Mouse (Mus musculus) retina, embryonic 14.5 days (tissue): ENCODE data around the gene Usp20.

Source experiments
- DNase-seq: peaks from one replicate; pipeline ENCODE4 v3.0.0-alpha.2; 2015; ENCODE audit warnings: low spot score

The Usp20 gene

DNA sequence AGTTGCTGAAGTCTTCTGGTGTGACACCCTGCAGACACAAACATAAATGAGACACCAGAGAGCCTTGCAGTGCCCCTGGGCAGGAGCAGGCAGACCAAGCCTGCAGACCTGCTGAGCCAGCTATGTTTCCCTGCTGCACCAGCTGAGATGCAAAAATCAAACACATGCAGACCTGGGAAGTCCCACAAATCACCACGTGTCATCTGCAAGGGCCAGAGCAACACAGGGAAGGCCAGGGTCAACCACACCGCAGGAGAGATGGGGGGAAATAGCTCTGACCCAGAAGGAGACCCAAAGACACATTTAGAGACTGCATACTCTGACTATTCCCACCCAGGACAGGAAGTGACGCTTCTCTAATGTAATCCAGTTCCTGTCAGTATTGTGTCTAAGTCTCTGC is 58.4 kb downstream of the Usp20 start:
- DNase-seq, result no peak

DNA sequence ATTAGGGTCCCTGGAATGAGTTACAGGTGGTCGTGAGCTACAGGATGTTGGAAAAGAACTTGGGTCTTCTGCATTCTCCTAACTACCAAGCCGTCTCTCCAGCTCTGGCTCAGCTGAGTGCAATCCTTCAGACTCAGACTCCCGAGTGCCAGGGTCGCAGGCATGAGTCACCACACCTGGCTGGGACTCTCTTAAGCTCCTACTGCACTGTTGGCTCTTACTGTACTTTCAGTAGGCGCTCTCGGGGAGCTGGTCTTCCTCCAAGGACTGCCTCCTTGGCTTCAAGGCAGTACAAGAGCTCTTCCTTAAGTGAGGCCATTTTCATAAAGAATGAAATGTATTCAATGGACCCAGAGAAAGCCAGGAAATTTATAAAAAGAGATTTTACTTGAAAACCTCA is 59.3 kb downstream of the Usp20 start:
- no peak for DNase-seq

DNA sequence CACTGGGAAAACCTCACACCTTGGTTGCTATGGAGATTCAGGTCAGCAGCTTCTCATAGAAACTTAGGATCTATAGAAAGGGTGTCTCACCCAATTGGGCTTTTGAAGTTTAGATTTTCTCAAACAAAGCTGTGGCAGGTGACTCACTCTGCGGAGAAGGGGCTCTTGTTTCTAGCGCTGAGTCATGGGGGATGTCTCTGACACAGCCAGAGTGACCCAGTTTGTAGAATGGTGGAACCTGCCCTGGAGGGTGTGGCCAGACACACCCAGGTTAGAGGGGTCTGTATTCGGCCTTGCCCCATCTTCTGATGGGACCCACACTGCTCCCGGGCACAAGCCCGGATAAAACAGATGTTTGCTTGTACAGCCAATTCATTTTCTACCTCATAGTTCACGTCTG is 60.8 kb downstream of the Usp20 start:
- no peak for DNase-seq

DNA sequence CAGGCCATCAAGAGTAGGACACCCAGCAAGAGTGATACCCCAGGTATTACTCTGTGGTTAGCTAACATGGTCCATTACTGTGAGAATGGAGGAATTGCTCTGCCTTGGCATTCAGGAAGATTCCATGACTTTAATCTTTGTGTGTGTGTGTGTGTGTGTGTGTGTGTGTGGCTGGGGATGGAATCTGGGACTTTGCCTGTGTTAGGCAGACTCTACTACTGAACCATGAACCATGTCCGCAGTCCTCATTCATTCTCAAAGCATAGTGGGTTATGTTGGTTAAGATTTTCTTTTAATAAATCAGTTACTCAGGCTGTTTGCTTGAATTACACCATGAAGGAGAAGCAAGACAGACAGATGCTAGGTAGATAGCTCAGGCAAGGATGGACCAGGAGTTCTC is 61.8 kb downstream of the Usp20 start:
- DNase-seq, result no peak

DNA sequence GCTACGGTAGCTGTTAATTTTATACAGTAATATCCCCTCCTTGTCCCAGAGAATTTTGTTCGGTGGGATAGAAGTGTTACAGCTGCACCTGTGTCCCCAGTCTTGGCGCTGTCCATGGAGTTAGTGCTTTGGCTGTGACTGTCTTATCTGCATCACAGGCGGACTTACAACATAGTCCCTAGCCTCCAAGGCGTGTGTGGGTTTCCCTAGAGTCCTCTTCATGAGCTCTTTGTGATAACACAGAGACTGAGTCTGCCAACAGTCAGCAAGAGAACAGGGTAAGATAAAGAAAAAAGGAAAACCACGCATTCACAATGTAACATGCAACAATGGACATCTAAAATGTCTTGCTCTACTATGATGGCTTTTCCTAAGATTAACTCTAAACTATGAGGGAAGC is 66.0 kb downstream of the Usp20 start:
- DNase-seq, result no peak

DNA sequence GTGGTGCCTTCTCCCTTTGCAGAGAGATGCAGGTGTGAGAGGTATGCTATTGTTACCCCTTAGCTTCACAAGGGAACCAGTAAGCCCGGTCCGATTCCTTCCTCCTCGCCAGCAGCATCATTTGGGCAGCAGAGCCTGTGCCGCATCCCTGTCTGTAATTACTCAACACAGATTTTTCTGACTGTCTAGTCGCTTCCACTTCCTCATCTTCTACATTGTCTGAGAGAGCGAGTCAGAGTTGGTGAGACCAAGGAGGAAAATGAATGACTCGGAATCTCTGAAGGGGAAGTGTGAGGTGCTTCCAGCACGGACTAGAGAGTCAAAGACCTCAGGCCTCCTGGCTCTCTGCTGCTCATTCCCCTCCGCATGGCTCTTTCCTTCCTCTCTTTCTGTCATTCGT is 70.4 kb downstream of the Usp20 start:
- no peak for DNase-seq

DNA sequence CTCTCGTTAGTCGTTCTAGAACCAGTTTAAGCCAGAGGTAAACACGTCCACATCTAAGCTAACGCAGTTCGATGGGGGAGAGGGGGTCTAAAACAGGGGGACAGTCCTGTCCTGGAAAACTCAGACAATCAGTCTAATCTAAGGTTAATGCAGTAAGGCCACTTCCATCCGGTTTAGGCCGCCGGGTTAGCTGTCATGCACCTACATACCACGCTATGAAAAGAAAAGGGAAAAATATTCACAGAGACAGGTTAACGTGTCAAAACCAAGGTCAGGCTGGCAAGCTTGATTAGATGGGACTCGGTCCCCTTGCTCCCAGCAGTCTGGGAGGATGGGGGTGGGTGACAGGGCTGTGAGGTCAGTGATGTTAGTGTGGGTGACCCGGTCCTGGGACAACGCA is 71.3 kb downstream of the Usp20 start:
- DNase-seq, result no peak

DNA sequence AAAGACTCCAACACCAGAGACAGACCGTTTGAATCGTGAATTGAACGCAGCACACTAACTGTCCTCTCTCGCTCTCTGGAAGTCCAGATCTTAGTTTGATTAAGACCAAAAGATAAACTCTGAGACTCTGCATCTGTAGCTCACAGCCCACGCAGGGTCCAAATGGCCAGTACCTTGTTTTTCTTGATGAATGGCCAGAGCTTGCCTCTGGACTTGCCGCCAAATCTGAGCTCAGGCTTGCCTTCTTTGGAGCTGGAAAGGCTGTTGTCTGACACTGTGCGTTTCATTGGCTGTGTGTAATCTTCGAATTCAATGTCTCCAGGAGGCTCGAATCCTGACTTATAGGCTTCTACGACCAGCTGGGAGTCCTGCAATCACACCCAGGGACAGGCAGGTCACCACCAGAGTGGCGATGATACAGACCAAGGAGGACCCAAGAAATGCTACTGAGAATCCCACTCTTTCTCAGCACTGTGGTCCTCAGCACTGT is 71.8 kb downstream of the Usp20 start:
- no peak for DNase-seq

DNA sequence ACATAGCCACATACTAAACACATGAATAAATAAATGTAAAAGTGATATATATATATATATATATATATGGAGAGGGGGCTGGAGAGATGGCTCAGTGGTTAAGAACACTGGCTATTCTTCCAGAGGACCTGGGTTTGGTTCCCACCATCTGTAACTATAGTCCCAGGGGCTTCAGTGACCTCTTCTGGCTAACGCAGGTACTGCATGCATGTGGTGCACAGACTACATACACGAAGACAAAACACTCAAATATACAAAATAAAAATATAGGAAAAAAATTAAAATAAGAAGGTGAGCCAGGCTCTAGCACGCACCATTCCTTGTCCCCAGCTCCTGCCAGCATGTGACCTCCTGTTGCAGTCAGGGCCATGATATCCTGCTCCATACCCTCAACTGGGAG is 74.0 kb downstream of the Usp20 start:
- peak; percentile 5 for DNase-seq

DNA sequence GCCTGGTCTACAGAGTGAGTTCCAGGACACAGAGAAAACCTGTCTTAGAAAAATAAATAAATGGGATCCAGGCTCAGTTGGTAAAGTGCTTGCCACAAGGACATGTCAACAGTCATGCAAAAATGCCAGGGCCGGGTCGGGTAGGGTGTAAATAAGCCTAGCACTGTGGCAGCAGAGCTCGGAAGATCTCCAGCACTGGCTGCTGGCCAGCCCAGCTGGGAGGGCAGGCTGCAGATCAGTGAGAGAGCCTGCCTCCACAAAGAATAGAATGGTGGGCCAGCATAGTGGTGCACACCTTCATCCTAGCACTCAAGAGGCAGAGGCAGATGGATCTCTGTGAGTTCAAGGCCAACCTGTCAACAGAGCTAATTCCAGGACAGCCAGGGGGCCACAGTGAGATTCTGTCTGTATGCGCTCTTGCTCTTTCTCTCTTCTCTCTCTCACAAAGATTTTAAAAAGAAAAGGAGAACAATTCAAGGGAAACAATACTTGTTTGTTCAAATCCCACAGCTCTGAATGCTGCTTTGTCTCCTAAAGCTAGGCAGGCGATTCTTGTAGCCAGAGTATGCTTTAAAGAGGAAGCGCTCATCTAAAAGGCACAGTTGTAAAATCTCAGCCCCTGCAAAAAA is 75.6 kb downstream of the Usp20 start:
- DNase-seq, result no peak

DNA sequence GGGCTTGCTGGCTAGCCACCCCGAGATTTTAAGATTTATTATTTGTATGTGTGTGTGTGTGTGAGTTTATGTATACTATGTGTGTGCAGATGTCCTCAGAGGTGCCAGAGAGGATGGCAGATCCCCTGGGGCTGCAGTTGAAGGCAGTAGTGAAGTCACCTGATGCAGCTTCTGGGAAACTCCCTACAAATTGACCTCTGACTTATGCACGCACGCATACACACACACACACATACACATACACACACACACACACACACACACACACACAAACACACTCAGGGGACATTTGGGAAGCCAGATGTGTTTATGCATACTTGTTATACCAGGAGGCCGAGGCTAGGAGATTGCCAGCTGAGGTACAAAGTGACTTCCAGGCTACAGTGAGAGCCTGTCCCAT is 76.4 kb downstream of the Usp20 start:
- no peak for DNase-seq

DNA sequence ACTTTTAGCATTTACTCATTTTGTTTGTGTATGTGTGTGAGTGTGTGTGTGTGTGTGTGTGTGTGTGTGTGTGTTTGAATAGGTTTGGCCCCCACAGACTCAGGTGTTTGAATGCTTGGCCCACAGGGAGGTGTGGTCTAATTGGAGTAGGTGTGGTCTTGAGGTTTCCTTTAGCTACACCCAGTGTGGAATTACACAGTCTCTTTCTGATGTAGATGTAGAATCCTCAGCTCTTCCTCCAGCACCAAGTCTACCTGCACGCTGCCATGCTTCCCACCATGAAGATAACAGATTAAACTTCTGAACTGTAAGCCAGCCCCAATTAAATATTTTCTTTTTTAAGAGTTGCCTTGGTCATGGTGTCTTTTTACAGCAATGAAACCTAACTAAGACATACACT is 78.2 kb downstream of the Usp20 start:
- no peak for DNase-seq

DNA sequence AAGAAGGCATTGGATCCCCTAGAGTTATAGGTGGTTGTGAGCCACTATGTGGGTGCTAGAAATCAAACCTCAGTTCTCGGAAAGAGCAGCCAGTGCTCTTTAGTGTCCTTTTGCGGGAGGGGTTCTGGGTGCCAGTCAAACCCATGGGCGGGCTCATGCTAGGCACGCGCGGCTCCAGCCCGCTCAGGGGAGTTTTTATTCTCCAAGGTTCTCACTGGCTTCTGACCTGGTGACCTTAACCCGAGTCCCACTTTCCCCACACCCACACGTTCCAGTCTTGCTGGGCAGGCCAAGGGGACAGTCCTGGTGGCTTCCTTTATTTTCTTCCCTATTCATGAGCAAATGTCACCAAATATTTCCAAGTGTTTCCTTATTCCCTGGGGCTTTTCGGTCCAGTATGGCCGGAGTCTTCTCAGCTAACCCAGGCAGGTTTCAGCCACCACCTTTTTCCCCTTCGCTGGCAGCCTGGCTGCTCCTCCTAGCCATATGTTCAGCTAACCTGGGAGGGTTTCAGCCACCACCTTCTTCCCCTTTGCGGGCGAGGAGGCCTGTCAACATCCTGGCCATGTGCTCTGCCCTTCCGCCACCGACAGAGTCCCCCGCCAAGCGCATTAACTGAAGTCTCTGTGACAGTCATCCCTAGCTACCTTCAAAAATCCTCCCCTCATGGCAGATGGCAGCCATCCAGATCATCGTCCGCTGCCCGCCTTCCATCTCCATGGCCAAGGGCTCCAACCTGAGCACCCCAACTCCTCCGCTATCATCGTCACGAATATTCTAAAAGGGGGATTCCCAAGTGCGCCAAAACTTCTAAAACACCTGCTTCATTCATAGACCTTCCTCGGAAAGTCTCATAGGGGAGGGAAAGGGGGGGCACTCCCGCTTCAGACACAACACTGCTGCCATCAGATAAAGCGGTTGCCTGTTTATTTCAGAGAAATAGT is 79.0 kb downstream of the Usp20 start:
- no peak for DNase-seq

DNA sequence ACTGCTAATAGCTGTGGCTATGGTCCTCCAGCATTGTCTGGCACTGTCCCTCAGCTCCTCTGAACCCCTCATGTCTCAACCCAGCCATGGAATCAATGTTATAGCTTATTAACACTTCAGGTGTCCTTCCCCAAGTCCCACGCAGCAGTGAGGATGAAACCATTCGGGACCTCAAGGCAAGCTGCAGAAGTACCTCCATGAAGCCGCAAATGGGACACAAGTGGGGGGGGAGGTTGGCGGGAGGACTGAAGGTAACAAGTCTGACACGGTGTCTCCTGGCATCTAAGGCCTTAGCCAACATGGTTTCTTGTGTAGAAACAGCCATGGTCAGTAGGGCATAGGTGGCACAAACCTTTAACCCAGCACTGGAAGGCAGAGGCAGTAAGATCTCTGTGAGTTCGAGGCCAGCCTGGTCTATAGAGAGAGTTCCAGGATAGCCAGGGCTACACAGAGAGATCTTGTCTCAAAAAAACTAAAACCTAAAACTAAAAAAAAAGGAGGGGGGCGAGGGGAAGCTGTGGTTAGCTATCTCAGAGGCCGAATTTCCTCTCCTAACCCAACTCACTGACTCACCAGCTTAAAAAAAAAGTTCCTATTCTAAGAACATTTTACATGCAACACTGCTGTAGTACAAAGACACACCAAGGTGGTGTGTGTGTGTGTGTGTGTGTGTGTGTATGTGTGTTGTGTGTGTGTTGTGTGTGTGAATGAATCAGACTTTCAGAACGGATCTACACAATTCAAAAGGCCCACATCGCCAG is 80.0 kb downstream of the Usp20 start:
- no peak for DNase-seq

DNA sequence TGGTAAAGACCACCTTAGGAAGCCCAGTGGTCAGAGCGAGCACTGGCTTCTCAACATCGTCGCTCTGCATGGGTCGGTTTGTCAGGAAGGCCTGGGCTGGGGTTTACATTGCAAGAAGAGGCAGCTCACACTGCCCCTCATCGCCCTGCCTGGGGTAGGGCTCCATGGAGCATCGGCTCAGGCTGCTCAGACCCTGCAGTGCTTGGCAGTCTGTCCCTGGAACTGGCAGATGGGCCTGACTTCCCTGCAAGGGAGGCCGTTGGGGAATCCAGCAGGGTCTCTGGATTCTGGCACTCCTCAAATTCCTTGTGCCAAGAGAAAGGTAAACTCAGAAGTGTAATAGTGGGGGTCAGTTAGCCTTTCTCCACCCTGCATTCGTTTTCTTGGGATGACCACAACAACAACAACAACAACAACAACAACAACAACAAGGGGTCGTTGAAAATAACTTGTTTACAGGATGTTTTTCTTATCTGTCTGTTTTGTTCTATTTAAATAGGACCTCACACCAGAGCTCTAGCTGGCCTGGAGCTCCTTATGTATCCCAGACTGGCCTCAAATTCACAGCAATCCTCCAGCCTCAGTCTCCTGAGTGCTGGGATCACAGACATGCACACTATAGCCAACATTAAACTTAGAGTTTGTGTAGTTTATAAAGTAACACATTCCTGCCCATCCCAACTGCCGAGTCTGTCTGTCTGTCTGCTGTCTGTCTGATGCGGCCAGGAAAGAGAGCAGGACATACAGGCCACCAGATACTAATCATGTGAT is 84.1 kb downstream of the Usp20 start:
- no peak for DNase-seq

DNA sequence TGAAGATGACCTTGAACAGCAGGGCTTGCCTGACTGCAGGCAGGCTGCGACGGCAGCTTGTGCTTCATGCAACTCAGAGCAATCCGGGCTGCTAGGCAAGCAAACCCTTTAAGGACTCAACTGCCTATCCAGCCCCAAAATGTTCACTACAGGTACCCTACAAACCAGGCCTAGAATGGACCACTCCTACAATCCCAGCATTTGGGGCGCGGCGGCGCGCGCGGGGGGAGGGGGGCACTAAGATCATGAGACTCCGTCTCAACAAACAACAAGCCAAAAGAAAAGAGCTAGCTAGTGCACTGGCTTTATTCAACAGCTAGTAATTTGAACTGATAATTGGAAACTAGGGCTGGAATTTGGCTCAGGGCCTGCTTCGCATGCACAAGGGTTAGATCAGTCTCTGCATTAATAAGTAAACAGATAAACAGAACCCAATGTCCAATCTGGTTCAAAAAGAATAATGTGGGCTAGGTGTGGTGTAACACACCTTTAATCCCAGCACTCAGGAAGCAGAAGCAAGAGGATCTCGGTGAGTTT is 85.0 kb downstream of the Usp20 start:
- DNase-seq, result no peak

DNA sequence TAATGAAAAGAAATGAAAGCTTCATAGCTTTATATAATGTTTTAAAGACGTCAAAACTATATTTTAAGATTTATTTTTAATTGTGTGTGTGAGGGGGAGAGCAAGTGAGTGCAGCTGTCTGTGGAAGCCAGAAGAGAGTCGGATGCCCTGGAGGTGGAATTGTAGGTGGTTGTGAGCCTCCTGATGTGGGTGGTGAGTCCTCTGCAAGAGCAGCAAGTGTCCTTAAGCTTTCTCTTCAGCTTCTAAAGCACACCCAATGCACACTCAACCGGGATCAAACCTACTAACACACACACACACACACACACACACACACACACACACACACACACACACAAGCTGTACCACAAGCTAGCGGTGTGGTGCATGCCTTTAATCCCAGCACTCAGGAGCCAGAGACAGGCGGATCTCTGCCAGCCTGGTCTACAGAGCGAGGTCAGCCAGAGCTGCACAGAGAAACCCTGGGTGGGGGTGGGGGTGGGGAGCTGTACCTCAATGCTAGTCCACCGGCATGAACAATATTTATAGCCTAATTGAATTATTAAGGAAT is 85.7 kb downstream of the Usp20 start:
- no peak for DNase-seq

DNA sequence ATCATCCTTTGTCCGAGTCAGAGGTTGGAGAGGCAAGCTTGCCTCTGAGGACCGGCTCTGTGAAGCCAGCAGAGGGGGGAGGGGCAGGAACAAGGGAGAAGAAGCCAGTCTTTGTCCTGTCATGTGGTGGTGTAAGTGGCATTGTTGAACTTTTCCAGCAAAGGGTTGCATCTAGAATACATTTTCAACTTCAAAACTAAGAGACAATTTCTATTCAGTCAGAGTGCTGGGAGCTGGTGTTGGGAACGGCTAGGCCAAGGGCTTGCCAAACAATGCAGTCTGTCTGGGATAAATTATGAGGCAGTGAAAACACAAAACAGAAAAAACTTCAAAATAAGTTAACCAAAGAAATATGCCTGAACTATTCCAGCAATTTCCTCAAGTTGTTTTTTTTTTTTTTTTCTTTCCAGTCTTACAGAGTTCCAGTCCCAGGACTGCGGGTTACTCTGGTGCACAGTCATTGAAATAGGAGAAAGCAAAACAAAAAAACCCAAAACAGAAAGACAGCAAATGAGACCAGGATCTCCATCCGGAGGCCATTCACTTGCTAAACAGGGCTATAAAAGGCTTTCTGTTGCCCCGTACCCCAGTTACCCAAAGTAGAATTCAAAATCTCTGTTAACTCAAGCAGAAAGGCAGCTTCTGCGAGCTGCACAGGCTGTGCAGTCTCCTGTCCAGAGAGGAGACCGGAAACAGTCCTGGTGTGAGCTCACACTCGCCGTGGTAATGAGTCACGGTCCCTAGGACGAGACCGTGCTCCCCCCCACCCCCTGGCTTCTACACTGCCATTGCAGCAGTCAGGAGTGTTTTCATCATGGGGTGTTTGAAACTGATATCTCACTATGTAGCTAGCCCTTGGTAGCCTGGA is 86.4 kb downstream of the Usp20 start:
- DNase-seq, result peak; percentile 61

DNA sequence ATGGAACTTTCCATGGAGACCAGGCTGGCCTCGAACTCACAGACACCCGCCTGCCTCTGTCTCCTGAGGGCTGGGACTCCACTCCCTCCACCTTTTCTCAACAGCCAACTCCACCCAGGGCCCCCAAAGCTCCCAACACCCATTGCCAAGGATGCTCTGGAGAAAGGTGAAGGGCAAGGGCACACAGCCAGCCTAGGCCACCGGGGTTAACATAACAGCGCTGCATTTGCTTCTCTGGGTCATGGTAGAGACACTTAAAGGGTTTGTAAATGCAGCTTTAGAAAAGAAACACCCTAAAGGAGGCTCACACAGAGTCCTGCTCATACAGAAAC is 87.0 kb downstream of the Usp20 start:
- no peak for DNase-seq

DNA sequence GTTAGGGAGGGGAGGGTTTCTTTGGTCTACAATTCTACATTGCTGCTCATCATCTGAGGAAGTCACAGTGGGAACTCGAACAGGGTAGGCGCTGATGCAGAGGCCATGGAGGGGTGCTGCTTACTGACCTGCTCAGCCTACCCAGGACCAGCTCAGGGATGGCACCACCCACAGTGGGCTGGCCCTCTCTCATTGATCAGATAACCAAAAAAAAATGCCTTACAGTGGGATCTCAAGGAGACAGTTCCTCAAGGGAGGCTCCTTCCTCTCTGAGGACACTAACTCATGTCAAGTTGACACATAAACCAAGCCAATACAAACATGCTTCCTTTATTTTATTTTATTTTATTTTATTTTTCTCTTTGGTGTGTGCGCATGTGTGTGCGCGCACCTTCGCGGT is 87.4 kb downstream of the Usp20 start:
- DNase-seq, result no peak
